ENCODE assay signal across 15 mouse cellular contexts in genomic region chr10:41580441-41580840, GRCm38 (mm10).
"Had no signal": no experiment of that assay in that cellular context is flagged by ENCODE, and none has a peak within 500 bp of the region (broad histone marks: within the 10 kb centered on the region; RNA-seq: fewer than 3 reads in every experiment).

No protein-coding gene starts in this region.

- H3K4me3 ChIP-seq: limb, embryonic 15.5 days; liver, embryonic 12.5 days; midbrain, embryonic 10.5 days; midbrain, embryonic 15.5 days; neural tube, embryonic 13.5 days had no signal

- H3K9ac ChIP-seq: limb, embryonic 15.5 days; liver, embryonic 12.5 days; lung, embryonic 14.5 days; midbrain, embryonic 15.5 days; neural tube, embryonic 13.5 days had no signal

- H3K27me3 ChIP-seq: limb, embryonic 15.5 days; liver, embryonic 12.5 days; midbrain, embryonic 15.5 days; neural tube, embryonic 13.5 days had no signal

- H3K36me3 ChIP-seq: limb, embryonic 15.5 days; liver, embryonic 12.5 days; midbrain, embryonic 10.5 days; midbrain, embryonic 15.5 days; neural tube, embryonic 13.5 days had no signal

- H3K4me1 ChIP-seq: liver, embryonic 12.5 days; midbrain, embryonic 15.5 days had no signal

- ATAC-seq: liver, embryonic 12.5 days; midbrain, embryonic 15.5 days had no signal

- H3K9me3 ChIP-seq: limb, embryonic 15.5 days; liver, embryonic 12.5 days; midbrain, embryonic 10.5 days; midbrain, embryonic 15.5 days; neural tube, embryonic 13.5 days had no signal

- DNase-seq: layer of hippocampus, adult 9-11 months; layer of hippocampus, postnatal 36 days; lung, embryonic 14.5 days; lung, postnatal 10 days; lung, postnatal 4 days; retina, postnatal 1 day; right cerebral cortex, postnatal 4 days; spleen, adult 18-20 months; thymus, adult 18-20 months; thymus, postnatal 14 days had no signal

- H3K27ac ChIP-seq: limb, embryonic 15.5 days; liver, embryonic 12.5 days; midbrain, embryonic 10.5 days; midbrain, embryonic 15.5 days; neural tube, embryonic 13.5 days had no signal

- H3K4me2 ChIP-seq: limb, embryonic 15.5 days; liver, embryonic 12.5 days; lung, embryonic 14.5 days; midbrain, embryonic 15.5 days; neural tube, embryonic 13.5 days had no signal
